Mouse (Mus musculus) embryonic fibroblast, embryonic 13.5 days (primary cell): ENCODE data around the gene Stk38l. TPM values are rescaled to one million over a fixed set of nuclear protein-coding genes. Genes with fewer than 3 reads are reported as not detected.

ENCODE experiments used
- H3K27ac ChIP-seq: 2 replicates; pipeline ENCODE4 v1.5.1; 2012; ENCODE audit warnings: low read length, control low read depth, inconsistent platforms; ENCODE audit not compliant: insufficient read depth
- H3K4me1 ChIP-seq: 2 replicates; pipeline ENCODE4 v1.6.1; 2011; ENCODE audit warnings: low read length; ENCODE audit not compliant: control insufficient read depth, insufficient read depth
- H3K4me3 ChIP-seq: 2 replicates; pipeline ENCODE4 v1.5.1; 2011; ENCODE audit warnings: mild to moderate bottlenecking, control low read depth, low read length; ENCODE audit not compliant: insufficient read depth
- CTCF ChIP-seq: IDR thresholded peaks from 2 replicates; pipeline ENCODE4 v1.5.1; 2011; ENCODE audit warnings: mild to moderate bottlenecking, control low read depth, low read length, moderate library complexity, borderline replicate concordance; ENCODE audit not compliant: insufficient read depth
- POLR2A ChIP-seq: IDR thresholded peaks from 2 replicates; pipeline ENCODE4 v1.6.1; 2011; ENCODE audit warnings: low read depth, mild to moderate bottlenecking, control low read depth, low read length, moderate library complexity
- polyA plus RNA-seq: library from polyadenylated mRNA; stranded (reverse); fragments of >200 nt; gene quantifications from 2 replicates; pipeline ENCODE4 v1.2.4, GENCODE M21; 2011; ENCODE audit warnings: low read depth; ENCODE audit not compliant: missing spikeins, insufficient read length

Stk38l gene
- polyA plus RNA-seq, result 24.3 and 25.7 TPM in 2 replicates

DNA sequence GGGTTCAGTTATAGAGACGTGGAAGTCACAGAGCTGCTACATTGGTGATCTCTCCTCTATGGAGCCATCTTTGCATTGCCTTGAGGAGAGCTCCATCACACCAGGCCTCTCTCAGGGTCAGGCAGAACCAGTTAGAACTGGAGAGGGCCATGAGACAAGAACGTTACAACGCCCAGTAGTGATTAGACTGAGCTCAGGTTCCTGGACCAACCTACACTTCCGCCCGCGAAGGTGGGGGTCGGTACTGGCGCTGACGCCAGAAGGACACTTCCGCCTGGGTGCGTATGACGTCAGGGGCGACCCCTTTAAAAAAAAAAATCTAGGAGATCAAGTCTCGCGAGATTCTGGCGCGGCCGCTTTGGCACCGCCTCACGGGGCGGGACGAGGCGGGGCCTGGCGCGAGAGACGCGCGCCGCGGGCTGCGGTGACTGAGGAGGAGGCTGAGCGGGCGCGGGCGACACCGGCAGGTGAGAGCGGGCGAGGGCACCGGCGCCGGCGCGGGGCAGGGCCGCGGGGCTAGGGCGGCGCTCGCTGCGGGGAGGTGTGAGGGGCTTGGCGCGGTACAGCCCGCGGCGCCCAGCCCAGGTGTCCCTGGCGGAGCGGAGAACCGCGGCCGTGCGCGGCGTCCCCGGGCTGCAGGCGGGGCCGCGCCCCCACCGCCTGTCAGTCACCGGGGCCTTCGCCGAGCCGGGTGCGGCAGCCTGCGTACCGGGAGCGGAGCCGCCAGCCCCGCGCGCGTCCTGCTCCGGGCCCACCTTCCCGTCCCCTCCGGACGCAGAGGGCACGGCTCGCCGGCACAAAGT lies at the start of gene Stk38l:
Stk38l (plus strand) TSS at position 415 of the 803 bp plus-strand sequence.
- H3K4me3 ChIP-seq, result peak within 1 kb of the TSS; percentile 89
- H3K27ac ChIP-seq, result peak within 1 kb of the TSS; percentile 29; the same call in 1 of the 2 replicates

GRCm38 (mm10) chr6:146676904-146677303 lies 47.9 kb upstream of the Stk38l start:
- H3K4me1 ChIP-seq, result peaks cover 10% of the 10 kb centered on the region; the same call in 1 of the 2 replicates
- no peak for TF ChIP-seq CTCF
- TF ChIP-seq POLR2A, result no peak
- H3K4me3 ChIP-seq, result no peak overlapping the region
- H3K27ac ChIP-seq, result no peak overlapping the region

More for the DNA sequence above, at the start of gene Stk38l:
- H3K4me1 ChIP-seq, result no peaks in the 10 kb centered on the region; the same call in none of the 2 replicates
- TF ChIP-seq POLR2A (peak; percentile 71), CTCF (no peak)

DNA sequence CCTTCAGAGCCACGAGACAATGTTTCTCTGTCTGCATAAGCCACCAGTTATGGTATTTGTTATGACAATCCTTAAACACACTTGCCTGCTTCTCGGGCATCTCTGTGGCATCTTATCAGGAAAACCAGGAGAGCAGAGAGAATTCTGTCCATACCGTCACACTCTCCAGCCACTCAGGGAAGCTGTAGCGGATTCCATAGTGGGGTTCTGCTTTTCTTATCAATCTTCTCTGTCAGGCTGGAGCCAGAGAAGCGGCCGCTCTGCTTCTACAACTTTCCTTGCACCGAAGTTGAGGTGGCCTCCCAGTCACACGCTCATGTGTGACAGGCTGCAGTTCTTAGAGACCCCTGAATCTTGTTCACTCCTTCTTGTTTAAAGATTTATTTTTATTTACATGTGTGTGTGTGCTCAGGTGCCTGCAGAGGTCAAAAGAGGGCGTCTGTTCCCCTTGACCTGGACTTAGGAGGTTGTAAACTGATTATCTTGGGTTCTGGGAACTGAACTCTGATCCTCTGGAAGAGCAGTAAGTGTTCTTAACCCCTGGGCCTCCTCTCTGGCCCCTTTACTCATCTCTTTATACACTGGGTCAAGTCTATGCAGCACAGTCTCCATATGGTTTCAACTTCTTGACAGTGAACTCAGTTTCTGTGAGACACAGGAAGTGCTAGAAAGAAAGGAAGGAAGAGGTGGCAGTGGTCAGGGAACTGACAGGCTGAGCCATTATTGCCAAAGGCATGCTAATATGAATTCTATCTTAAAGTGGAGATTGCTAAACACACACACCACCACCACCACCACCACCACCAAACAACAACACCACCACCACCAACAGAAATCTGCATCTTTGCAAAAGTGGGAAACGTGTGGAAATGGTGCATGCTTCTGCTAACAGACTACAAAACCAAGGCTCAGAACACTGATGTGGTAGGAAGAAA lies 46.4 kb upstream of the Stk38l start:
- no peak for TF ChIP-seq CTCF
- TF ChIP-seq POLR2A, result no peak
- Histone ChIP-seq H3K4me3 (no peak overlapping the region), H3K4me1 (peaks cover 10% of the 10 kb centered on the region; the same call in 1 of the 2 replicates), H3K27ac (no peak overlapping the region)

DNA sequence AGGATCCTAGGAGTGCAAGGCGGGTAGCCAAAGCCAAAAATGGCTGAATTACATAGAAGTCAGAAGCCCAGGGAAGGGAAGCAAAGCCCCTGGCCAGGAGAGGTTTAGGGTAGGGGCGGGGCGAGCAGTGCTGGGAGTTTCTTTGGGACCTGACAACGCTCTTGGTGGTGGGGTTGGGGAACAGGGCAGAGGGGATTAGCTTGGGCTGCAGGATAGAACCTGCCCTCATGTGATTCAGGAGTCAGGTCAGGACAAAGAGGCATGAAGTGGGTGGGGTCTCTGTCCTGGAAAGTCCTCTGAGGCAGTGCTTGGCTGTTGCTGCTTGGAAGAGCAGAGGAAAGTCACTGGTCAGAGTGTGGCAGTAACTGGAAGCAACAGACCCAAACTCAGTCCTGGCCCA lies 40.9 kb upstream of the Stk38l start:
- H3K4me3 ChIP-seq, result no peak overlapping the region
- no peaks in the 10 kb centered on the region for H3K4me1 ChIP-seq
- no peak overlapping the region for H3K27ac ChIP-seq
- no peak for TF ChIP-seq POLR2A

GRCm38 (mm10) chr6:146685781-146686308 lies 39.0 kb upstream of the Stk38l start:
- Histone ChIP-seq H3K27ac (no peak overlapping the region), H3K4me3 (no peak overlapping the region), H3K4me1 (no peaks in the 10 kb centered on the region)
- TF ChIP-seq POLR2A, result no peak
- TF ChIP-seq CTCF, result no peak

GRCm38 (mm10) chr6:146686463-146687196 lies 38.2 kb upstream of the Stk38l start:
- H3K27ac ChIP-seq, result no peak overlapping the region
- H3K4me1 ChIP-seq, result no peaks in the 10 kb centered on the region
- TF ChIP-seq CTCF (no peak), POLR2A (no peak)
- H3K4me3 ChIP-seq, result no peak overlapping the region

GRCm38 (mm10) chr6:146688010-146688409 lies 36.8 kb upstream of the Stk38l start:
- no peaks in the 10 kb centered on the region for H3K4me1 ChIP-seq
- TF ChIP-seq POLR2A, result no peak
- no peak for TF ChIP-seq CTCF
- H3K4me3 ChIP-seq, result no peak overlapping the region
- H3K27ac ChIP-seq, result no peak overlapping the region

DNA sequence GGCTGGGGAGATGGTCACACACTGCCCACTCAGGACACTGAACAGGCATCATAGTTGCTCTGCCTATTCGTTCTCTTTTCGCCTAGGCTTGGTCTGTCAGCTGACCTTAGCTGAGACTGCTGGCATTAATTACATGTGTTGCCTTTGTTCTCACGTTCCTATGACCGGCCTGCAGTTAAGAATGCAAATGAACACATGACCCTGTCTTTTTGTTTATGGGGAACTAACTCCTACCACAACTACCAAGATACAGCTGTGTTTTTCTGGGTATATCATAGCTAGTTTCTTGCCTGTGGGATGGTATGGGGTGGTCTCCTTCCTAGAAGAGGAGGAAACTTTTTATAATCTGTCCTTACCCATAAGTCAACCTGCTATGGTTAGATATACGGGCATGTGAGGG lies 35.9 kb upstream of the Stk38l start:
- no peak overlapping the region for H3K27ac ChIP-seq
- TF ChIP-seq POLR2A (no peak), CTCF (no peak)
- no peak overlapping the region for H3K4me3 ChIP-seq
- no peaks in the 10 kb centered on the region for H3K4me1 ChIP-seq

DNA sequence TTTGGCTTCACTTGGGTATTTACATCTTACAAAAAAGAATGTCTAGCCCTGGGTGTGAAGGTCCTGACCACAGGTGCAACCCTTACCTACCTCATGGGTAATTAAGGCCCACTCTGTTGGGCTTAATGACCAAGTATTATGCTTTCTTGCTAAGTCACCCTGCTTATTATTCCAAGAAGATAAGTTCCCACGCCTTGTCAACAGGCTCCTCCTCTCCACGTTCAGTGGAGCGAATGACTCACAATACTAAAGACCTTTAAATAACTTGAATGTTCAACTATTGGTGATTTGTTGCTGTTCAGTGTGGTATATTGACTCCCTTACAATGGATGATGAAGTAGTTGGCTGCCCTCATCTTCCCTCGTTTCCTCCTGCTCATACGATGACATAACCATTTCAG lies 27.0 kb upstream of the Stk38l start:
- Histone ChIP-seq H3K4me3 (no peak overlapping the region), H3K4me1 (no peaks in the 10 kb centered on the region; the same call in 1 of the 2 replicates), H3K27ac (no peak overlapping the region)
- no peak for TF ChIP-seq CTCF
- no peak for TF ChIP-seq POLR2A
